Mouse (Mus musculus) duodenum, adult 2 months (tissue): ENCODE data around the gene Smpd2. TPM values are rescaled to one million over a fixed set of nuclear protein-coding genes. Genes with fewer than 3 reads are reported as not detected.

ENCODE experiments used
- polyA plus RNA-seq: library from polyadenylated mRNA; depleted of rRNA; stranded (reverse); fragments of >200 nt; gene quantifications from 2 replicates; pipeline ENCODE4 v1.2.3, GENCODE M21; 2012; ENCODE audit warnings: low replicate concordance; rRNA removed

Gene Smpd2
- polyA plus RNA-seq = 75.1 and 149 TPM in 2 replicates

GRCm38 (mm10) chr10:41489708-41490517 lies at the start of gene Smpd2, which contains the start of gene Ppil6:
TSS of gene Smpd2 (minus strand) at chr10:41490369.
TSS of gene Ppil6 (plus strand) at chr10:41490439.

GRCm38 (mm10) chr10:41518981-41519618 lies 28.9 kb upstream of the Smpd2 start, which contains the start of gene Cd164:
TSS of gene Cd164 (plus strand) at chr10:41519414.

GRCm38 (mm10) chr10:41476171-41477017 lies 13.8 kb downstream of the Smpd2 start, which contains the start of gene Mical1:
TSS of gene Mical1 (plus strand) at chr10:41476314.

GRCm38 (mm10) chr10:41450137-41450670 lies 40.0 kb downstream of the Smpd2 start, which contains the start of gene Zbtb24:
TSS of gene Zbtb24 (plus strand) at chr10:41450383.

Other genes starting within 250 kb of the Smpd2 start
- gene Fig4, start 187.1 kb downstream of the Smpd2 start, polyA plus RNA-seq = 3.2 and 4.5 TPM in 2 replicates
- not detected in 2 replicates for gene Ak9, start 186.4 kb downstream of the Smpd2 start, polyA plus RNA-seq
- 10.9 and 16.0 TPM in 2 replicates for gene Zbtb24, start 40.0 kb downstream of the Smpd2 start, polyA plus RNA-seq
- 118 and 198 TPM in 2 replicates for gene Mical1, start 14.1 kb downstream of the Smpd2 start, polyA plus RNA-seq
- gene Ppil6, start 70 bp upstream of the Smpd2 start, polyA plus RNA-seq = 0.32 TPM in 1 of 2 replicates, not detected in the other
- 39.5 and 82.8 TPM in 2 replicates for gene Cd164, start 29.0 kb upstream of the Smpd2 start, polyA plus RNA-seq
- 0.48 TPM in 1 of 2 replicates, not detected in the other for gene Ccdc162, start 226.3 kb upstream of the Smpd2 start, polyA plus RNA-seq